Mouse (Mus musculus) liver, embryonic 11.5 days (tissue): ENCODE results near the gene Fam208b. TPM values are rescaled to one million over a fixed set of nuclear protein-coding genes. Genes with fewer than 3 reads are reported as not detected.
"Not testable (repeated sequence)": the region's sequence is repeated elsewhere in the genome, so short reads cannot be mapped to it uniquely, and the experiment has no call there.

Experiments used
- ATAC-seq: fragments of 200-750 bp; cut with Nextera tagmentation; replicated peaks from 2 replicates; pipeline ENCODE4 v1.8.0; 2017; ENCODE audit warnings: moderate number of reproducible peaks, mild to moderate bottlenecking, moderate TSS enrichment, moderate library complexity; ENCODE audit not compliant: low FRiP score
- DNase-seq: peaks from one replicate; pipeline ENCODE4 v3.0.0-alpha.2; 2017; ENCODE audit warnings: low spot score
- H3K27ac ChIP-seq: fragments of 300-500 bp; sonication (generic); 2 replicates; pipeline ENCODE4 v1.5.1; 2014; ENCODE audit warnings: mild to moderate bottlenecking, low read depth, low read length, control low read depth
- H3K27me3 ChIP-seq: fragments of 300-500 bp; sonication (generic); replicated peaks from 2 replicates; pipeline ENCODE4 v1.6.1; 2014; ENCODE audit warnings: low read length, mixed read lengths; ENCODE audit not compliant: control insufficient read depth, insufficient read depth
- H3K36me3 ChIP-seq: fragments of 300-500 bp; sonication (generic); 2 replicates; pipeline ENCODE4 v1.6.1; 2014; ENCODE audit warnings: mild to moderate bottlenecking, low read length, moderate library complexity, mixed read lengths; ENCODE audit not compliant: control insufficient read depth, insufficient read depth
- H3K4me1 ChIP-seq: fragments of 300-500 bp; sonication (generic); replicated peaks from 2 replicates; pipeline ENCODE4 v1.6.1; 2014; ENCODE audit warnings: low read length, mixed read lengths; ENCODE audit not compliant: control insufficient read depth, insufficient read depth
- H3K4me2 ChIP-seq: fragments of 300-500 bp; sonication (generic); 2 replicates; pipeline ENCODE4 v1.6.1; 2014; ENCODE audit warnings: mild to moderate bottlenecking, control low read depth, moderate library complexity
- H3K4me3 ChIP-seq: fragments of 300-500 bp; sonication (generic); 2 replicates; pipeline ENCODE4 v1.5.1; 2014; ENCODE audit warnings: low read depth, low read length, control low read depth
- H3K9ac ChIP-seq: fragments of 300-500 bp; sonication (generic); 2 replicates; pipeline ENCODE4 v1.6.1; 2014; ENCODE audit warnings: low read depth, low read length, control low read depth
- H3K9me3 ChIP-seq: fragments of 300-500 bp; sonication (generic); 2 replicates; pipeline ENCODE4 v1.6.1; 2016; ENCODE audit warnings: low read length, inconsistent platforms, mixed read lengths; ENCODE audit not compliant: control insufficient read depth
- WGBS: fragments of 180-500 bp; shearing (Covaris S2); extraction: QIAGEN DNeasy Blood & Tissue Kit; methylation state at CpG from one replicate; pipeline ENCODE4 v1.1.7; 2014; 5-methylcytosine and 5-hydroxymethylcytosine counted together
- polyA plus RNA-seq: library from polyadenylated mRNA; unstranded; fragments of >200 nt; fragmentation: Nextera tagmentation; extraction: Ambion mirVana; gene quantifications from 2 replicates; pipeline ENCODE4 v1.2.1, GENCODE M21; 2014

Gene Fam208b
- polyA plus RNA-seq, 1 experiment from 2014 or later, result 14.5 TPM

DNA sequence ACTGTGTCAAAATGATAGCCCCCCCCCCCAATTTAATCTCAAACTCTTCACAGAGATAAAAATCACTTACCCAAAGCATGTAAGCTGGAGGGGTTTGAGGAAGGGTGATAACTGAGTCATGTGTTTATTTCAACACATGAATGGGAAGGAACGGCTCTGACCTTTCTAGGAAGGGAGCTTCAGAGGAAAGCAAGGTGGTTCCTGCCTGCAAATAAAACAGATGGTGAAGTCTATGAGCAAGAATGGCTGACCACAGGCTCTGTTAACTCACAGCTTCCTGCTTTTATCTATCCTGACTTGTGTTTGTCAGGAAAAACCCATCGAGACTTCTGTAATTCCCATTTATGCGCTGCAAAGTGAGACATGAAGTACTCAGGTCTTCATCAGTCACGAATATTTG lies 91.6 kb downstream of the Fam208b start:
- not testable (repeated sequence) for H3K36me3 ChIP-seq, ATAC-seq, DNase-seq, H3K9me3 ChIP-seq, H3K4me2 ChIP-seq, H3K4me1 ChIP-seq, H3K4me3 ChIP-seq, H3K27ac ChIP-seq, H3K9ac ChIP-seq, H3K27me3 ChIP-seq
- WGBS, result 45% methylated on average over 4 of the region's 4 CpGs

Other genes with a start within 250 kb of the Fam208b start
- 354 and 364 TPM in 2 replicates for gene Gdi2, start 73.0 kb downstream of the Fam208b start, polyA plus RNA-seq
- gene Asb13, start 22.9 kb upstream of the Fam208b start, polyA plus RNA-seq, result 4.7 and 4.9 TPM in 2 replicates
- 0.19 TPM in 1 of 2 replicates, not detected in the other for gene Calml3, start 193.2 kb upstream of the Fam208b start, polyA plus RNA-seq
- gene Calm4, start 226.6 kb upstream of the Fam208b start, polyA plus RNA-seq, result not detected in 2 replicates
- gene Calm5, start 243.1 kb upstream of the Fam208b start, polyA plus RNA-seq, result not detected in 2 replicates